Mouse (Mus musculus): ENCODE measurements at regions not wholly inside any gene's neighbourhood (a gene's known extent, or its start where the extent isn't known, plus 50 kb on each side); places are given as distances from the start of the nearest gene placed in this dataset.

DNA sequence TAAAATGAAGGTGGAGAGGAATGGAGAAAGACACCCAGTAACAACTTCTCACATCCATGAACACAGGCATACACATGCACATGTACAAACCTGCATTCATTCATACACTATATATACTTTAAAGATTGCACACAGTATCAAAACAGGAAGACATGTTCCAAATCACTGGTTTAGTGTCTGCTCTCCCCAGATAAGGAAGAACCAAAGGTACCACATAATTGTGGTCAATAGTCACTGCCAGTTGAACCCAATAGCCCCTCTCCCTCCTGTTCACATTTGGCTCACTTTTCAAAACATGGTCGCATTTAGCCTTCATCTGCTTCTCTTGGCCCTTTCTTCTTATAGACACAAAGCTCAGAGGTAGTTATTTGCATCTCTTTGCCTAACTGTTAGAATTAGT, 95.0 kb downstream of the Mycn start:
- H3K4me1 ChIP-seq (ENCODE audit: control insufficient read depth), result no peaks in the 10 kb centered on the region
- H3K27me3 ChIP-seq (ENCODE audit: control insufficient read depth), result no peaks in the 10 kb centered on the region
- TF ChIP-seq TAL1 (IDR thresholded peaks at IDR 0.05; ENCODE audit: low read length), result no peak
- TF ChIP-seq GATA1 (IDR thresholded peaks at IDR 0.05; ENCODE audit: low read length), result no peak
- no peak overlapping the region for H3K4me3 ChIP-seq (replicated peaks)
- no peaks in the 10 kb centered on the region for H3K36me3 ChIP-seq (ENCODE audit: control insufficient read depth)
- no peaks in the 10 kb centered on the region for H3K9me3 ChIP-seq (ENCODE audit: control insufficient read depth, low read length)

DNA sequence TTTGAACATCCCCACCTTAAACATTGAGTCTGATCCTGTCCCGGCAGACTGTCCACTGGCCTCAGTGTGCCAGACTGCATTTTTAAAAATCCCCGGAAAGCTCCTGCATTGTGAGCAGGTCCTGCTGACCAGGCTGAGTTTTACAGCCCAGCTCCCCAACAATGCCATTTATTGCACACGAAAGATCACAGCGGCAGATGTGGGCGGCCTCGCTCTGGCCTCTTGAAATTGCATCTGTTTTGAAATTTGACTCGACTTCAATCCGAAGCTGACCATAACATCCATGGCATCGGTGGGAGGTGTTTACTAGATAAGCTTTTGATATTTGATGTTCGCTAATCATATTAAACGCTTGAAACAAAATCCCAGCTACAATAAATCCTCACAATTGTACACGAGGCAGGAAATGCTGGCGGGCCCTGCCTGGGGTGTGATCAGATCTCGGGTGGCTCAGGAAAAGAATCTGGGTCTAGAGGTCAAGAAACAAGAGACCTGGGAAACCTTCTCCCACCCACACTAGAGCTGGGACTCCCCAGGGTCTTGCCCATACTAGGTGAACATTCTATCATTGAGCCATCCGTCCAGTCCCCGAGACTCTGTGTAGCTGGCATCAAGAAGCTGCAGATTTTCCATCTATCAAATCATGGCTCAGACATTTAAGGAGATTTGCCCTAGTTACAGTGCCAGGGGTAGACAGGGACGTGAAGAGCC, 99.3 kb downstream of the Mycn start:
- Histone ChIP-seq H3K4me1 (ENCODE audit: control insufficient read depth) (no peaks in the 10 kb centered on the region), H3K36me3 (ENCODE audit: control insufficient read depth) (no peaks in the 10 kb centered on the region), H3K4me3 (replicated peaks) (no peak overlapping the region), H3K27me3 (ENCODE audit: control insufficient read depth) (no peaks in the 10 kb centered on the region), H3K9me3 (ENCODE audit: control insufficient read depth, low read length) (no peaks in the 10 kb centered on the region)
- TF ChIP-seq GATA1 (IDR thresholded peaks at IDR 0.05; ENCODE audit: low read length) (no peak), TAL1 (IDR thresholded peaks at IDR 0.05; ENCODE audit: low read length) (no peak)

DNA sequence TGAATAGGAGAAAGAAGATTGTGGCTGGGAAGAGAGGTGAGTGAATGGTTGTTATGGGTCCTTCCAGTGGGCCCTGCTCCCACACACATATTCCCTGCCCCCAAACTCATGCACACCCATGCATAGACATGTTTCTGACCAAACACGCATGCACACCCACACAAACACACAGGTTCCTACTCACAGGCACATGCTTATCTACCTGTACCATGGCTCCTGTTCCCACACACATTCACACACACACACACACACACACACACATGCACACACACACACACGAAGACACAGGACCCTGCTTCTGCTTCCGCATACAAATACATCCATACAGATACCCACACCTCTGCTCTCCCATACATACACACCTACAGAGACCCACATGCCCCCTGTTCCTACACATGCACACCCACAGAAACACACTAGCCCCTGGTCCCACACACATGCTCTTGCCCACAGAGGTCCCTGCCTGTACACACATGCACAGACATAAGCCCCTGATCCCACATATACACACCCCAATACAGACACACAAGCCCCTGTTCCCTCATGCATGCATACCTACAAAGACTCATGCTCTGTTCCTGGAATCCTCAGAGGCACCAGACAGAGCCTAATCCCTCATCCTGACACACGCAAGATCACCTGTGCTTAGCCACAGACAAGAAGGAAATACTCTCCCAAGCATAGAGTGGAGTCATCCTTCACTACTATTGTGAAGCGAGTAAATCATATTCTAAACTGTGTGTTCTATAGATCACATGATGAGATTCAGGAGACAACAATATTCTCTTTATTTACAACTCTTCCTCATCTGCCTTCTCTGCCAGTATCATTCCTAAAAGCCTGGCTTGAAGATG, 100.1 kb downstream of the Mycn start:
- H3K9me3 ChIP-seq (ENCODE audit: control insufficient read depth, low read length), result no peaks in the 10 kb centered on the region

DNA sequence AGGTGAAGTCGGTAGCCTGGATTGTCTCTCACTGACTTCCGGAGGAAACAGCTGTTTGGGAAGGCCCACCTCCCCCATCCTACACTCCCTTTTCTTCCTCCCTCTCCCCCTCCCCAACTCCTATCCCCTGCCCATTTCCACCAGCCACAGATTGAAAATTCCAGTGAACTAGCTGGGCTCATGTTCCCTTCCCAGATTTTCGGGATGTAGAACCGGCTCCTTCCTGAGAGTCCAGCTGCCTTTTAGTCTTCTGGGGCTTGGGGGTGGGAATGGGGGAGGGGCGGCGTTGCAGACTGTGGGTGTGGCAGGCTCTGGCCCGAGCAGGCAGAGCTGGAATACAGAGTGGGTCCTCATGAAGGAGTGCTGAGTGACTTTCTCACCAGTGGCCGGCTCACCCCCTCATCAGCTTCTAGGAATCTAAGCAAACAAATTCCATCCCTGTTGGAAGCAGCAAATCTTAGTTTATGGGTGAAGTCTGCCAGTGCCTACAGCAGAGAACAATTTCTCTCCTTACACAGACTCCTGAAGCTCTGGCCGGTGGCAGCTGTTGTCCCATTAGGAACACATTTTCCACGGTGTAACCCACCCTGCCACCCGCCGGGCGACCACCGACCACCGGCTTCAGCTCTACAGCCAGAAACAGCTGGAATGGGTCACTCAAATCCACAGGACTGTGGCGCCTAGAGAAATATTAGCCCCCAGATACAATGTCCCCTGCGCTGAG, 100.9 kb downstream of the Mycn start:
- H3K4me1 ChIP-seq (ENCODE audit: control insufficient read depth), result no peaks in the 10 kb centered on the region
- no peaks in the 10 kb centered on the region for H3K36me3 ChIP-seq (ENCODE audit: control insufficient read depth)
- no peaks in the 10 kb centered on the region for H3K27me3 ChIP-seq (ENCODE audit: control insufficient read depth)
- H3K4me3 ChIP-seq (replicated peaks), result no peak overlapping the region
- TF ChIP-seq GATA1 (IDR thresholded peaks at IDR 0.05; ENCODE audit: low read length), result no peak
- H3K9me3 ChIP-seq (ENCODE audit: control insufficient read depth, low read length), result no peaks in the 10 kb centered on the region

More for the DNA sequence above, 100.1 kb downstream of the Mycn start:
- Histone ChIP-seq H3K36me3 (ENCODE audit: control insufficient read depth) (no peaks in the 10 kb centered on the region), H3K4me1 (ENCODE audit: control insufficient read depth) (no peaks in the 10 kb centered on the region), H3K27me3 (ENCODE audit: control insufficient read depth) (no peaks in the 10 kb centered on the region), H3K4me3 (replicated peaks) (no peak overlapping the region)
- no peak for TF ChIP-seq GATA1 (IDR thresholded peaks at IDR 0.05; ENCODE audit: low read length)
- TF ChIP-seq TAL1 (IDR thresholded peaks at IDR 0.05; ENCODE audit: low read length), result no peak

DNA sequence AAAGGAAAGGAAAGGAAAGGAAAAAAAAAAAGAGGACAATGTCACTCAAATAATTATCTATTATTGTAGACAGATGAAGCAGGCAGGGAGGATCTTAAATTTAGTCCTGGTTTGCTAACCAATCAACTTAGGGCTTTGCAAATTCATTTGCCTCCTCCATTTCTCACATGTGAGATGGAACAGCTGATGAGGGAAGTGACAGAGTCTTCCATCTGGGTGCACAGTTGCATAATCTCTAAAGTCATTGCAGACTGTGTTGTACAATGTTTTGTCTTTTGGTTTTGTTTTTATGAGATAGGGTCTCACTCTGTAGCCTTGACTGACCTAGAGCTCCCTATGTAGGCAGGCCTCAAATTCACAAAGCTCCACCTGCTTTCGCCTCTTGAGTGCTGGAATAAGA, 103.9 kb downstream of the Mycn start:
- Histone ChIP-seq H3K36me3 (ENCODE audit: control insufficient read depth) (no peaks in the 10 kb centered on the region), H3K4me3 (replicated peaks) (no peak overlapping the region), H3K4me1 (ENCODE audit: control insufficient read depth) (no peaks in the 10 kb centered on the region), H3K27me3 (ENCODE audit: control insufficient read depth) (no peaks in the 10 kb centered on the region), H3K9me3 (ENCODE audit: control insufficient read depth, low read length) (no peaks in the 10 kb centered on the region)
- no peak for TF ChIP-seq TAL1 (IDR thresholded peaks at IDR 0.05; ENCODE audit: low read length)
- TF ChIP-seq GATA1 (IDR thresholded peaks at IDR 0.05; ENCODE audit: low read length), result no peak

DNA sequence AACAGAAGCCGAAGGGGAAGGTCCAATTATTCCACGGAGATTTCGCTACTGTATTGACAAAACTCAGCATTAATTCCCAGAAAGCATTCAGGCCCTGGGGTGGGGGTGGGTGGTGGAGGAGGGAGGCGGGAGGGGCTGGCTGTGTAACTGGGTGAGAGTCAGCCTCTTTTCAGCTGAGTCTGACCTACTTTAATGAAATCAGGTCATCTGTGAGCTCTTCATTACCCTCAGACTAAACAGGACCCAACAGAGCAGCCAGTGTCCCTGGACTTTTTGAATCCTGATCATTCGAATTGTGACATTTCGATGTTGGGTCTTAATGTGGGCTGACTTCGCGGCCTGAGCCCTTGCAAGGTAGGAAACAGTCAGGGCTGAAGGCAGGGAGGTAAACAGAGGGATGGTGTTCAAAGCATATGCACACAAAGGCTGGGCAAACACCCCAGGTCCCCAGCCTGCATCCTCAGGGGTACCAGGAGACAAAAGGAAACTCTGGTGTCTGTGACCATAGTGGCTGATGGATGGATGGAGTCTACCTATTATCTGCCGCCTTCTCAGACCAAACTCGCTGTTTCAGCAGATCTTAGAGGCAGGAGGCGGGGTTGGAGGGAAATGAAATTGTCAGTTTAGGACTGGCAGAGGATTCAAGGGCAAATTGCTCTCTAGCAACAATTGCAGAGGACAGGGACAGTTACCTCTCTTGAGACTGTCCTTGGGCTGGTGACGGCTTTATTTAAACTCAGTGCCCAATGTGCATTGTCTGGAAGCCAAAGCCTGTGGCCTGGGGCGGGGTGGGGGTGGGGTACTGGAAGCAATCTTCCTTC, 113.7 kb downstream of the Mycn start:
- no peaks in the 10 kb centered on the region for H3K27me3 ChIP-seq (ENCODE audit: control insufficient read depth)
- no peak overlapping the region for H3K4me3 ChIP-seq (replicated peaks)
- H3K4me1 ChIP-seq (ENCODE audit: control insufficient read depth), result no peaks in the 10 kb centered on the region
- TF ChIP-seq TAL1 (IDR thresholded peaks at IDR 0.05; ENCODE audit: low read length) (no peak), GATA1 (IDR thresholded peaks at IDR 0.05; ENCODE audit: low read length) (no peak)
- no peaks in the 10 kb centered on the region for H3K36me3 ChIP-seq (ENCODE audit: control insufficient read depth)
- H3K9me3 ChIP-seq (ENCODE audit: control insufficient read depth, low read length), result no peaks in the 10 kb centered on the region

DNA sequence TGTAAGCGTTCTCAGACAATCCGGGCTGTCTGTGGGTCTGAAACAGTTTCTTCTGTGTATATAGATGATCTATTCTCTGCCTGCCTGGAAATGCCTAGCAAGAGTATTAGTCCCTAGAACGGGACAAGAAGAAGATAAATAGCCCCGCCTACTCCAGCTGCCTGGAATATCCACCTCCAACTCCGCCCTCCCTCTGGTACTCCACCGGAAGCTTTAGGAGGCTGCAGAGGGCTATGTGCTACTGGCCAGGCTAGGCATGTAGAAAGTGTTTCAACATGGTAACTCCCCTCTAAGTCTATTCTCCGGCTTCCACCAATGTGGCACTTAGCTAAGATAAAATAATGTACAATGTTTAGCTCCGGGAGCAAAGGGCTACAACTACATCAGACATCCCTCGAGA, 114.3 kb downstream of the Mycn start:
- Histone ChIP-seq H3K4me1 (ENCODE audit: control insufficient read depth) (no peaks in the 10 kb centered on the region), H3K27me3 (ENCODE audit: control insufficient read depth) (no peaks in the 10 kb centered on the region), H3K9me3 (ENCODE audit: control insufficient read depth, low read length) (no peaks in the 10 kb centered on the region), H3K36me3 (ENCODE audit: control insufficient read depth) (no peaks in the 10 kb centered on the region), H3K4me3 (replicated peaks) (no peak overlapping the region)
- TF ChIP-seq GATA1 (IDR thresholded peaks at IDR 0.05; ENCODE audit: low read length) (no peak), TAL1 (IDR thresholded peaks at IDR 0.05; ENCODE audit: low read length) (no peak)

DNA sequence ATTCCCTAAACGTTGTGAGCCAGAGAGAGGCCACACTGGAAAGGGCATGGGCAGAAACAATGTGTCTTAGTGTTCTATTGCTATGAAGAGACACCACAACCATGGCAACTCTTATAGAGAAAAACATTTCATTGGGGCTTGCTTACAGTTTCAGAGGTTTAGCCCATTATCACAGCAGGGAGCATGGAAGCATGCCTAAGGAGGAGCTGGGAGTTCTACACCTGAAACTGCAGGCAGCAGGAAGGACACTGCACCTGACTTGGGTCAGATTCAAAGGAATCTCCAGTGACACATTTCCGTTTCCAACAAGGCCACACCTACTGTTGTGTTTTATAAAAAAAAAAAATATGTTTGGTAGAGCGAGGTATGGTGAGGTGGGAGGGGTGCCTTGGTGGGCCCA, 115.3 kb downstream of the Mycn start:
- TF ChIP-seq TAL1 (IDR thresholded peaks at IDR 0.05; ENCODE audit: low read length) (no peak), GATA1 (IDR thresholded peaks at IDR 0.05; ENCODE audit: low read length) (no peak)
- H3K9me3 ChIP-seq (ENCODE audit: control insufficient read depth, low read length), result no peaks in the 10 kb centered on the region
- H3K27me3 ChIP-seq (ENCODE audit: control insufficient read depth), result no peaks in the 10 kb centered on the region
- H3K4me3 ChIP-seq (replicated peaks), result no peak overlapping the region
- H3K4me1 ChIP-seq (ENCODE audit: control insufficient read depth), result no peaks in the 10 kb centered on the region
- no peaks in the 10 kb centered on the region for H3K36me3 ChIP-seq (ENCODE audit: control insufficient read depth)
